9 mouse cellular contexts compared by ENCODE assay signal in the genomic region with DNA sequence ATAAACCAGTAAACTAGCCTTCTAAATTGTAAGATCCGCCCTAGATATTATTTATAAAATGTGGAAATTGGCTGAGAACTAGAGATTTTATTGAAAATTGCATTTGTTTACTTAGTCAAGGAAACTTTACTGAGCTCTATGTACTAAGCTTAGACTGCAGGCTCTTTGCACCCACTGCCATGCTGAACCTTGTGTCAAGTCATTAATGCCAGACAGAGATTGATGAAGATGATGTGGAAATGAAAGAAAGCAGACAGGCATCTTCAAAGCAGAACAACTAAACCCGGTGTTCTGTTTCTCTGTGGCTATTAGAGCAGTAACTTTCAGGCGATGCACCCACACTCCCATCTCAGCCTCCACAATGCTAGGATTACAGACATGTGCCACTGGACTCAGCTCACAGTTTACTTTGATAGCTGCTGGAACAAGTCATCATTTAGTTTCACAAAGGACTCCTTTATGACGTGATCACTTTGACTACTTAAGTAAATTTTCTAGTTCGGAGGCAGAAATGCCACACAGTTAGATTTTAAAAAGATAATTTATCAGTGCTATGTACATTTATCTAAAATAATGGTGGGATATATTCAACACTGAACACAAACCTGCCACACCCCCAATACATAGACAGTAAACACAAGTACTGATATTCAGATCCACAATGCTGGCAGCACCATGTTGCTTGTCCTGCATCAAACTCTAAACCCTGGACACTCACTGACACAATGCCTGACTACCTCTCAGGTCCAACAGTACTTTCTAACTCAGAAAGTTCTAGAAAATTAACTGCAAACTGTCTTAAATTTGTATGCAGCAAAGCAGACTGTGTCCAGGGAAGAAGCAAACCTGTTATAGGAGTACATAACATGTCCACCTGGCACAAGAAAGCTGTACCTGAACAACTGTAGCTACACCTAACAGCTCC.
DNase-seq lines count a peak whose midpoint lies in the region; ATAC-seq and TF ChIP-seq lines count a peak whose summit lies in the region.
"Had no signal": no experiment of that assay in that cellular context is flagged by ENCODE, and none has a peak within 500 bp of the region (broad histone marks: within the 10 kb centered on the region; RNA-seq: fewer than 3 reads in every experiment).

No protein-coding gene starts in this region.

- no peaks in the 10 kb centered on the region for H3K9me3 ChIP-seq in heart, embryonic 12.5 days (replicated peaks)
- H3K9me3 ChIP-seq in MEL (replicated peaks; ENCODE audit: insufficient read depth, low read length), result no peaks in the 10 kb centered on the region
- H3K9me3 ChIP-seq in forebrain, embryonic 16.5 days (ENCODE audit: control insufficient read depth, low read length), result no peaks in the 10 kb centered on the region
- no peaks in the 10 kb centered on the region for H3K9me3 ChIP-seq in liver, embryonic 16.5 days (replicated peaks; ENCODE audit: control insufficient read depth, low read length)

- 0 out of 2 replicates have a peak overlapping the region, but pooled peaks have one; percentile 49 for H3K9ac ChIP-seq in heart, embryonic 12.5 days
- H3K9ac ChIP-seq in MEL (ENCODE audit: control insufficient read depth, low read depth, low read length, poor library complexity, severe bottlenecking), result peak overlapping the region; percentile 69
- peak overlapping the region; percentile 54 for H3K9ac ChIP-seq in forebrain, embryonic 16.5 days (replicated peaks; ENCODE audit: low read depth, low read length)
- H3K9ac ChIP-seq in liver, embryonic 16.5 days (ENCODE audit: low read depth, low read length), result peak overlapping the region; percentile 51

- DNase-seq in heart, postnatal 25 days (ENCODE audit: low spot score), result no peak
- peak; percentile 23 for DNase-seq in MEL (ENCODE audit: low read depth, low spot score)
- DNase-seq in thymus, postnatal 25 days, result no peak
- DNase-seq in thymus, postnatal 0 days (ENCODE audit: low spot score), result no peak
- no peak for DNase-seq in thymus, postnatal 36 days
- DNase-seq: right cerebral cortex, postnatal 14 days had no signal

- peak overlapping the region; percentile 62 for H3K4me2 ChIP-seq in heart, embryonic 12.5 days
- peak overlapping the region; percentile 86 for H3K4me2 ChIP-seq in forebrain, embryonic 16.5 days (ENCODE audit: low read length)
- peak overlapping the region; percentile 60 for H3K4me2 ChIP-seq in liver, embryonic 16.5 days (ENCODE audit: low read depth, low read length)

- WGBS in heart, embryonic 12.5 days, result 68% methylated on average over 5 of the region's 5 CpGs
- WGBS in forebrain, embryonic 16.5 days, result 73% methylated on average over 5 of the region's 5 CpGs
- WGBS in liver, embryonic 16.5 days (ENCODE audit: insufficient replicate concordance), result 58% methylated on average over 5 of the region's 5 CpGs

- H3K27me3 ChIP-seq in heart, embryonic 12.5 days (replicated peaks), result no peaks in the 10 kb centered on the region
- H3K27me3 ChIP-seq in MEL (ENCODE audit: control insufficient read depth in 1 of 2, insufficient read depth in 2 of 2, low read length in 2 of 2), result no peaks in the 10 kb centered on the region
- no peaks in the 10 kb centered on the region for H3K27me3 ChIP-seq in forebrain, embryonic 16.5 days (replicated peaks; ENCODE audit: control insufficient read depth, insufficient read depth, low read length)
- no peaks in the 10 kb centered on the region for H3K27me3 ChIP-seq in liver, embryonic 16.5 days (ENCODE audit: control insufficient read depth, insufficient read depth, low read depth, low read length)

- no peak for TF ChIP-seq EP300 in MEL (IDR thresholded peaks at IDR 0.05; ENCODE audit: low read depth in 1 of 2, low read length in 2 of 2)

- intact Hi-C loops in heart, postnatal 25 days (cut with DNase I), result loop anchor here (5.0 kb wide), 1 partner anchor 106 kb away; no protein-coding TSS in a partner anchor

- no peak for ATAC-seq in heart, embryonic 12.5 days (ENCODE audit: insufficient number of reproducible peaks, low FRiP score)
- ATAC-seq in forebrain, embryonic 16.5 days, result no peak
- no peak for ATAC-seq in liver, embryonic 16.5 days (ENCODE audit: low read depth)

- TF ChIP-seq POLR2A in MEL (IDR thresholded peaks at IDR 0.05; ENCODE audit: control insufficient read depth in 1 of 2, insufficient read depth in 1 of 2, low read depth in 1 of 2, low read length in 2 of 2, poor library complexity in 1 of 2), result no peak

- peak overlapping the region; percentile 65 for H3K4me3 ChIP-seq in heart, embryonic 12.5 days
- H3K4me3 ChIP-seq in MEL (ENCODE audit: control insufficient read depth in 1 of 2, insufficient read depth in 1 of 2, low read depth in 2 of 2, low read length in 2 of 2), result peak overlapping the region; percentile 27 to 62
- H3K4me3 ChIP-seq in forebrain, embryonic 16.5 days (replicated peaks; ENCODE audit: low read length), result peak overlapping the region; percentile 53
- peak overlapping the region; percentile 71 for H3K4me3 ChIP-seq in liver, embryonic 16.5 days (ENCODE audit: low read depth, low read length)

- no peak overlapping the region for H3K27ac ChIP-seq in heart, embryonic 12.5 days (ENCODE audit: poor library complexity, severe bottlenecking)
- H3K27ac ChIP-seq in MEL (ENCODE audit: control insufficient read depth, low read depth, low read length), result no peak overlapping the region
- H3K27ac ChIP-seq in forebrain, embryonic 16.5 days (ENCODE audit: low read length), result no peak overlapping the region
- no peak overlapping the region for H3K27ac ChIP-seq in liver, embryonic 16.5 days (ENCODE audit: low read length)

- TF ChIP-seq CTCF in MEL (IDR thresholded peaks at IDR 0.05 in 2 of 3, conservative IDR thresholded peaks at IDR 0.05 in 1 of 3; ENCODE audit: control insufficient read depth in 1 of 3, insufficient read depth in 1 of 3, low read depth in 2 of 3, low read length in 3 of 3, poor library complexity in 1 of 3, severe bottlenecking in 1 of 3), result no peak

- peaks cover 6% of the 10 kb centered on the region for H3K79me2 ChIP-seq in MEL (ENCODE audit: control insufficient read depth, insufficient read depth, low read length, poor library complexity)

- TF ChIP-seq RAD21 in MEL (IDR thresholded peaks at IDR 0.05; ENCODE audit: low read depth, low read length), result no peak

- peaks cover 6% of the 10 kb centered on the region for H3K36me3 ChIP-seq in heart, embryonic 12.5 days
- H3K36me3 ChIP-seq in MEL (ENCODE audit: control insufficient read depth in 1 of 2, insufficient read depth in 2 of 2, low read length in 2 of 2), result peaks cover 0 to 18% of the 10 kb centered on the region in 2 experiments; a peak in 2 of 4 replicates
- peaks cover 2% of the 10 kb centered on the region for H3K36me3 ChIP-seq in forebrain, embryonic 16.5 days (ENCODE audit: control insufficient read depth, insufficient read depth)
- H3K36me3 ChIP-seq in liver, embryonic 16.5 days (ENCODE audit: control insufficient read depth, insufficient read depth), result no peaks in the 10 kb centered on the region

- peaks cover 12% of the 10 kb centered on the region for H3K4me1 ChIP-seq in heart, embryonic 12.5 days (replicated peaks)
- peaks cover 3 to 7% of the 10 kb centered on the region in 2 experiments for H3K4me1 ChIP-seq in MEL (ENCODE audit: control insufficient read depth in 1 of 2, insufficient read depth in 2 of 2, low read length in 2 of 2)
- H3K4me1 ChIP-seq in forebrain, embryonic 16.5 days (replicated peaks; ENCODE audit: control insufficient read depth, insufficient read depth, low read length), result peaks cover 17% of the 10 kb centered on the region
- H3K4me1 ChIP-seq in liver, embryonic 16.5 days (ENCODE audit: control insufficient read depth, low read depth, low read length), result peaks cover 6% of the 10 kb centered on the region

TF ChIP-seq in MEL, 35 proteins besides CTCF, POLR2A, EP300 and RAD21:
- TF ChIP-seq SMC3 (IDR thresholded peaks at IDR 0.05; ENCODE audit: low read depth, low read length), result no peak
- TF ChIP-seq USF1 (IDR thresholded peaks at IDR 0.05; ENCODE audit: low read depth, low read length), result no peak
- TF ChIP-seq JUND (IDR thresholded peaks at IDR 0.05; ENCODE audit: low read depth, low read length), result no peak
- no peak for TF ChIP-seq NRF1 (IDR thresholded peaks at IDR 0.05; ENCODE audit: insufficient read depth, low read depth, low read length, poor library complexity, severe bottlenecking)
- TF ChIP-seq MEF2A (IDR thresholded peaks at IDR 0.05; ENCODE audit: extremely low read depth, insufficient replicate concordance, low read depth, low read length, poor library complexity, severe bottlenecking), result no peak
- TF ChIP-seq TCF12 (IDR thresholded peaks at IDR 0.05; ENCODE audit: low read depth, low read length), result no peak
